Mouse (Mus musculus): ENCODE measurements at regions not wholly inside any gene's neighbourhood (a gene's known extent, or its start where the extent isn't known, plus 50 kb on each side); places are given as distances from the start of the nearest gene placed in this dataset.

- Histone ChIP-seq H3K36me3 (ENCODE audit: control insufficient read depth, insufficient read depth) (no peaks in the 10 kb centered on the region), H3ac (ENCODE audit: control insufficient read depth, insufficient read length, low read depth) (no peak overlapping the region), H3K4me3 (ENCODE audit: insufficient read depth, poor library complexity, severe bottlenecking) (no peak overlapping the region), H3K79me2 (ENCODE audit: control insufficient read depth, insufficient read depth) (no peaks in the 10 kb centered on the region), H3K27me3 (ENCODE audit: control insufficient read depth, insufficient read depth, insufficient read length) (no peaks in the 10 kb centered on the region), H3K79me3 (ENCODE audit: low read depth) (no peaks in the 10 kb centered on the region)
- TF ChIP-seq MYOG (IDR thresholded peaks at IDR 0.05; ENCODE audit: control insufficient read depth, extremely low read depth, insufficient read length) (no peak), CTCF (IDR thresholded peaks at IDR 0.05; ENCODE audit: control insufficient read depth, insufficient read depth, insufficient read length) (no peak), MAX (IDR thresholded peaks at IDR 0.05) (no peak), USF1 (IDR thresholded peaks at IDR 0.05; ENCODE audit: low read depth) (no peak), FOSL1 (IDR thresholded peaks at IDR 0.05; ENCODE audit: insufficient read depth, low read length, poor library complexity, severe bottlenecking) (no peak), MYOD1 (IDR thresholded peaks at IDR 0.05; ENCODE audit: control insufficient read depth, insufficient read length, low read depth) (no peak), CEBPB (IDR thresholded peaks at IDR 0.05; ENCODE audit: low read depth) (no peak)
Observed at GRCm38 (mm10) chr8:25389947-25390346, 565.8 kb upstream of the Adam5 start.

GRCm38 (mm10) chr8:25389371-25389855 is 565.2 kb upstream of the Adam5 start:
- H3K79me3 ChIP-seq (ENCODE audit: low read depth), result no peaks in the 10 kb centered on the region

GRCm38 (mm10) chr8:25388811-25389210 is 564.6 kb upstream of the Adam5 start:
- Histone ChIP-seq H3K36me3 (ENCODE audit: control insufficient read depth, insufficient read depth) (no peaks in the 10 kb centered on the region), H3ac (ENCODE audit: control insufficient read depth, insufficient read length, low read depth) (no peak overlapping the region), H3K27me3 (ENCODE audit: control insufficient read depth, insufficient read depth, insufficient read length) (no peaks in the 10 kb centered on the region), H3K79me2 (ENCODE audit: control insufficient read depth, insufficient read depth) (no peaks in the 10 kb centered on the region), H3K79me3 (ENCODE audit: low read depth) (no peaks in the 10 kb centered on the region), H3K4me3 (ENCODE audit: insufficient read depth, poor library complexity, severe bottlenecking) (no peak overlapping the region)
- no peak for TF ChIP-seq MYOD1 (IDR thresholded peaks at IDR 0.05; ENCODE audit: control insufficient read depth, insufficient read length, low read depth)

More at GRCm38 (mm10) chr8:25389371-25389855, 565.2 kb upstream of the Adam5 start:
- H3K36me3 ChIP-seq (ENCODE audit: control insufficient read depth, insufficient read depth), result no peaks in the 10 kb centered on the region
- H3K27me3 ChIP-seq (ENCODE audit: control insufficient read depth, insufficient read depth, insufficient read length), result no peaks in the 10 kb centered on the region
- no peak overlapping the region for H3K4me3 ChIP-seq (ENCODE audit: insufficient read depth, poor library complexity, severe bottlenecking)
- TF ChIP-seq CTCF (IDR thresholded peaks at IDR 0.05; ENCODE audit: control insufficient read depth, insufficient read depth, insufficient read length), result no peak
- TF ChIP-seq CEBPB (IDR thresholded peaks at IDR 0.05; ENCODE audit: low read depth), result no peak
- no peak for TF ChIP-seq MAX (IDR thresholded peaks at IDR 0.05)
- TF ChIP-seq FOSL1 (IDR thresholded peaks at IDR 0.05; ENCODE audit: insufficient read depth, low read length, poor library complexity, severe bottlenecking), result no peak
- TF ChIP-seq USF1 (IDR thresholded peaks at IDR 0.05; ENCODE audit: low read depth), result no peak
- no peak for TF ChIP-seq MYOD1 (IDR thresholded peaks at IDR 0.05; ENCODE audit: control insufficient read depth, insufficient read length, low read depth)
- no peak for TF ChIP-seq MYOG (IDR thresholded peaks at IDR 0.05; ENCODE audit: control insufficient read depth, extremely low read depth, insufficient read length)
- no peaks in the 10 kb centered on the region for H3K79me2 ChIP-seq (ENCODE audit: control insufficient read depth, insufficient read depth)
- no peak overlapping the region for H3ac ChIP-seq (ENCODE audit: control insufficient read depth, insufficient read length, low read depth)

GRCm38 (mm10) chr8:25385186-25385585 is 561.0 kb upstream of the Adam5 start:
- no peaks in the 10 kb centered on the region for H3K27me3 ChIP-seq (ENCODE audit: control insufficient read depth, insufficient read depth, insufficient read length)
- H3K36me3 ChIP-seq (ENCODE audit: control insufficient read depth, insufficient read depth), result no peaks in the 10 kb centered on the region
- H3K79me2 ChIP-seq (ENCODE audit: control insufficient read depth, insufficient read depth), result no peaks in the 10 kb centered on the region
- H3ac ChIP-seq (ENCODE audit: control insufficient read depth, insufficient read length, low read depth), result no peak overlapping the region
- H3K4me3 ChIP-seq (ENCODE audit: insufficient read depth, poor library complexity, severe bottlenecking), result no peak overlapping the region
- no peaks in the 10 kb centered on the region for H3K79me3 ChIP-seq (ENCODE audit: low read depth)
- TF ChIP-seq FOSL1 (IDR thresholded peaks at IDR 0.05; ENCODE audit: insufficient read depth, low read length, poor library complexity, severe bottlenecking) (no peak), MAX (IDR thresholded peaks at IDR 0.05) (no peak), MYOG (IDR thresholded peaks at IDR 0.05; ENCODE audit: control insufficient read depth, extremely low read depth, insufficient read length) (no peak)

GRCm38 (mm10) chr8:25384591-25384990 is 560.4 kb upstream of the Adam5 start:
- H3K79me3 ChIP-seq (ENCODE audit: low read depth), result no peaks in the 10 kb centered on the region
- no peak overlapping the region for H3ac ChIP-seq (ENCODE audit: control insufficient read depth, insufficient read length, low read depth)
- H3K36me3 ChIP-seq (ENCODE audit: control insufficient read depth, insufficient read depth), result no peaks in the 10 kb centered on the region
- no peaks in the 10 kb centered on the region for H3K27me3 ChIP-seq (ENCODE audit: control insufficient read depth, insufficient read depth, insufficient read length)
- TF ChIP-seq CEBPB (IDR thresholded peaks at IDR 0.05; ENCODE audit: low read depth), result no peak
- TF ChIP-seq MAX (IDR thresholded peaks at IDR 0.05), result no peak
- TF ChIP-seq FOSL1 (IDR thresholded peaks at IDR 0.05; ENCODE audit: insufficient read depth, low read length, poor library complexity, severe bottlenecking), result no peak
- TF ChIP-seq MYOG (IDR thresholded peaks at IDR 0.05; ENCODE audit: control insufficient read depth, extremely low read depth, insufficient read length), result no peak
- TF ChIP-seq CTCF (IDR thresholded peaks at IDR 0.05; ENCODE audit: control insufficient read depth, insufficient read depth, insufficient read length), result no peak
- no peak for TF ChIP-seq MYOD1 (IDR thresholded peaks at IDR 0.05; ENCODE audit: control insufficient read depth, insufficient read length, low read depth)
- no peak for TF ChIP-seq USF1 (IDR thresholded peaks at IDR 0.05; ENCODE audit: low read depth)
- no peak overlapping the region for H3K4me3 ChIP-seq (ENCODE audit: insufficient read depth, poor library complexity, severe bottlenecking)
- H3K79me2 ChIP-seq (ENCODE audit: control insufficient read depth, insufficient read depth), result no peaks in the 10 kb centered on the region

- H3K27me3 ChIP-seq (ENCODE audit: control insufficient read depth, insufficient read depth, insufficient read length), result no peaks in the 10 kb centered on the region
- H3ac ChIP-seq (ENCODE audit: control insufficient read depth, insufficient read length, low read depth), result no peak overlapping the region
- no peak overlapping the region for H3K4me3 ChIP-seq (ENCODE audit: insufficient read depth, poor library complexity, severe bottlenecking)
- H3K36me3 ChIP-seq (ENCODE audit: control insufficient read depth, insufficient read depth), result no peaks in the 10 kb centered on the region
- H3K79me3 ChIP-seq (ENCODE audit: low read depth), result no peaks in the 10 kb centered on the region
- TF ChIP-seq MAX (IDR thresholded peaks at IDR 0.05), result no peak
- TF ChIP-seq USF1 (IDR thresholded peaks at IDR 0.05; ENCODE audit: low read depth), result no peak
- TF ChIP-seq FOSL1 (IDR thresholded peaks at IDR 0.05; ENCODE audit: insufficient read depth, low read length, poor library complexity, severe bottlenecking), result no peak
- no peak for TF ChIP-seq MYOD1 (IDR thresholded peaks at IDR 0.05; ENCODE audit: control insufficient read depth, insufficient read length, low read depth)
- TF ChIP-seq CTCF (IDR thresholded peaks at IDR 0.05; ENCODE audit: control insufficient read depth, insufficient read depth, insufficient read length), result no peak
- TF ChIP-seq MYOG (IDR thresholded peaks at IDR 0.05; ENCODE audit: control insufficient read depth, extremely low read depth, insufficient read length), result no peak
- TF ChIP-seq CEBPB (IDR thresholded peaks at IDR 0.05; ENCODE audit: low read depth), result no peak
- no peaks in the 10 kb centered on the region for H3K79me2 ChIP-seq (ENCODE audit: control insufficient read depth, insufficient read depth)
Observed at GRCm38 (mm10) chr8:25373276-25373675, 549.1 kb upstream of the Adam5 start.

Measured in C2C12 (cell line).